Mouse (Mus musculus): Measurements from ENCODE around the gene Ecd. TPM values are rescaled to one million over a fixed set of nuclear protein-coding genes. Genes with fewer than 3 reads are reported as not detected.

Ecd gene
- total and polyA plus RNA-seq, 3 experiments: 64.9 to 72.2 TPM; not detected in 1

- TF ChIP-seq CHD1 (IDR thresholded peaks at IDR 0.05; ENCODE audit: low read depth, low read length) (no peak), TCF12 (IDR thresholded peaks at IDR 0.05; ENCODE audit: low read depth, low read length) (no peak), CHD2 (IDR thresholded peaks at IDR 0.05; ENCODE audit: low read length) (no peak), GATA1 (IDR thresholded peaks at IDR 0.05; ENCODE audit: low read depth, low read length) (no peak), TBP (IDR thresholded peaks at IDR 0.05; ENCODE audit: low read depth, low read length) (no peak), JUND (IDR thresholded peaks at IDR 0.05; ENCODE audit: low read depth, low read length) (no peak), MEF2A (IDR thresholded peaks at IDR 0.05; ENCODE audit: extremely low read depth, insufficient replicate concordance, low read depth, low read length, poor library complexity, severe bottlenecking) (no peak), RCOR1 (IDR thresholded peaks at IDR 0.05; ENCODE audit: low read depth, low read length) (no peak), EP300 (IDR thresholded peaks at IDR 0.05; ENCODE audit: low read depth in 1 of 2, low read length in 2 of 2) (no peak), ZC3H11A (IDR thresholded peaks at IDR 0.05; ENCODE audit: low read depth, low read length) (no peak), POLR2AphosphoS2 (IDR thresholded peaks at IDR 0.05; ENCODE audit: low read length) (no peak), TAL1 (IDR thresholded peaks at IDR 0.05; ENCODE audit: low read length) (no peak), POLR2A (IDR thresholded peaks at IDR 0.05; ENCODE audit: control insufficient read depth in 1 of 2, insufficient read depth in 1 of 2, low read depth in 1 of 2, low read length in 2 of 2, poor library complexity in 1 of 2) (no peak), USF1 (IDR thresholded peaks at IDR 0.05; ENCODE audit: low read depth, low read length) (no peak), CTCF (IDR thresholded peaks at IDR 0.05 in 2 of 3, conservative IDR thresholded peaks at IDR 0.05 in 1 of 3; ENCODE audit: control insufficient read depth in 1 of 3, insufficient read depth in 1 of 3, low read depth in 2 of 3, low read length in 3 of 3, poor library complexity in 1 of 3, severe bottlenecking in 1 of 3) (no peak)
- H3K27me3 ChIP-seq (ENCODE audit: control insufficient read depth in 1 of 2, insufficient read depth in 2 of 2, low read length in 2 of 2): no peaks in the 10 kb centered on the region
- H3K79me2 ChIP-seq (ENCODE audit: control insufficient read depth, insufficient read depth, low read length, poor library complexity): peaks cover 6% of the 10 kb centered on the region
- H3K4me3 ChIP-seq (ENCODE audit: control insufficient read depth in 1 of 2, insufficient read depth in 1 of 2, low read depth in 2 of 2, low read length in 2 of 2): 0 out of 4 replicates have a peak overlapping the region, but pooled peaks of 1 of the 2 experiments have one; percentile 18
- no peak overlapping the region for H3K27ac ChIP-seq (ENCODE audit: control insufficient read depth, low read depth, low read length)
- peak; percentile 42 for DNase-seq (ENCODE audit: low read depth, low spot score)
- no peaks in the 10 kb centered on the region; a peak in 2 of 4 replicates for H3K4me1 ChIP-seq (ENCODE audit: control insufficient read depth in 1 of 2, insufficient read depth in 2 of 2, low read length in 2 of 2)
- H3K9me3 ChIP-seq (replicated peaks; ENCODE audit: insufficient read depth, low read length): no peaks in the 10 kb centered on the region; the same call in 1 of the 2 replicates
- no peak overlapping the region for H3K9ac ChIP-seq (ENCODE audit: control insufficient read depth, low read depth, low read length, poor library complexity, severe bottlenecking)
- H3K36me3 ChIP-seq (ENCODE audit: control insufficient read depth in 1 of 2, insufficient read depth in 2 of 2, low read length in 2 of 2): peaks cover under 1 to 21% of the 10 kb centered on the region in 2 experiments; a peak in 2 of 4 replicates
Observed at GRCm38 (mm10) chr14:20340866-20341265, 7.1 kb downstream of the Ecd start.

GRCm38 (mm10) chr14:20340149-20340548 lies 7.8 kb downstream of the Ecd start:
- no peaks in the 10 kb centered on the region; the same call in 1 of the 2 replicates for H3K9me3 ChIP-seq (replicated peaks; ENCODE audit: insufficient read depth, low read length)
- no peaks in the 10 kb centered on the region for H3K4me1 ChIP-seq (ENCODE audit: control insufficient read depth in 1 of 2, insufficient read depth in 2 of 2, low read length in 2 of 2)
- H3K27ac ChIP-seq (ENCODE audit: control insufficient read depth, low read depth, low read length): no peak overlapping the region
- peak; percentile 32 for TF ChIP-seq SMC3 (IDR thresholded peaks at IDR 0.05; ENCODE audit: low read depth, low read length)
- TF ChIP-seq MEF2A (IDR thresholded peaks at IDR 0.05; ENCODE audit: extremely low read depth, insufficient replicate concordance, low read depth, low read length, poor library complexity, severe bottlenecking): no peak
- peak; percentile 23 to 77 (median 65); a peak in 5 of 6 replicates for TF ChIP-seq CTCF (IDR thresholded peaks at IDR 0.05 in 2 of 3, conservative IDR thresholded peaks at IDR 0.05 in 1 of 3; ENCODE audit: control insufficient read depth in 1 of 3, insufficient read depth in 1 of 3, low read depth in 2 of 3, low read length in 3 of 3, poor library complexity in 1 of 3, severe bottlenecking in 1 of 3)
- TF ChIP-seq CHD2 (IDR thresholded peaks at IDR 0.05; ENCODE audit: low read length): no peak
- H3K9ac ChIP-seq (ENCODE audit: control insufficient read depth, low read depth, low read length, poor library complexity, severe bottlenecking): no peak overlapping the region
- peaks cover 0 to 23% of the 10 kb centered on the region in 2 experiments; a peak in 2 of 4 replicates for H3K36me3 ChIP-seq (ENCODE audit: control insufficient read depth in 1 of 2, insufficient read depth in 2 of 2, low read length in 2 of 2)
- no peak overlapping the region for H3K4me3 ChIP-seq (ENCODE audit: control insufficient read depth in 1 of 2, insufficient read depth in 1 of 2, low read depth in 2 of 2, low read length in 2 of 2)
- no peaks in the 10 kb centered on the region for H3K27me3 ChIP-seq (ENCODE audit: control insufficient read depth in 1 of 2, insufficient read depth in 2 of 2, low read length in 2 of 2)
- DNase-seq (ENCODE audit: low read depth, low spot score): peak; percentile 74
- peaks cover 2% of the 10 kb centered on the region; the same call in 1 of the 2 replicates for H3K79me2 ChIP-seq (ENCODE audit: control insufficient read depth, insufficient read depth, low read length, poor library complexity)
